Mouse (Mus musculus): ENCODE measurements around the gene Hmg20b. TPM values are rescaled to one million over a fixed set of nuclear protein-coding genes. Genes with fewer than 3 reads are reported as not detected.

Hmg20b gene
- total RNA-seq, 2 experiments from 2014 or later = 26.8 to 41.9 TPM

DNA sequence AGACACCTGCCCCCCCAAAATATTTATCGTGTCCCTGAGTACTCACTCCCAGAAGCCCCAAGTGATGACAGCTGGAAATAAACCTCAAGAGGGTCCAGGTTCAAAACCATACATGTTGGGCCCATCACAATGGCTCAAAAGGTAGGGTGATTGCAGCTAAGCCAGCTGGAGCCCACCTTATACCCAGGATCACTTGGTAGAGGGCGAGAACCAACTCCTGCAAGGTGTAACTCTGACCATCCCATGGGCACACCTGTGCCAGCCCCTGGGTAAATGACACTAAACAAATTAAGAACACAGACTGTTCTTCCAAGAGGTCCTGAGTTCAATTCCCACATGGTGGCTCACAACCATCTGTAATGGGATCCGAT lies 28.9 kb upstream of the Hmg20b start:
- DNase-seq = no peak

GRCm38 (mm10) chr10:81378553-81379182 lies 28.4 kb upstream of the Hmg20b start:
- DNase-seq = peak; percentile 100

DNA sequence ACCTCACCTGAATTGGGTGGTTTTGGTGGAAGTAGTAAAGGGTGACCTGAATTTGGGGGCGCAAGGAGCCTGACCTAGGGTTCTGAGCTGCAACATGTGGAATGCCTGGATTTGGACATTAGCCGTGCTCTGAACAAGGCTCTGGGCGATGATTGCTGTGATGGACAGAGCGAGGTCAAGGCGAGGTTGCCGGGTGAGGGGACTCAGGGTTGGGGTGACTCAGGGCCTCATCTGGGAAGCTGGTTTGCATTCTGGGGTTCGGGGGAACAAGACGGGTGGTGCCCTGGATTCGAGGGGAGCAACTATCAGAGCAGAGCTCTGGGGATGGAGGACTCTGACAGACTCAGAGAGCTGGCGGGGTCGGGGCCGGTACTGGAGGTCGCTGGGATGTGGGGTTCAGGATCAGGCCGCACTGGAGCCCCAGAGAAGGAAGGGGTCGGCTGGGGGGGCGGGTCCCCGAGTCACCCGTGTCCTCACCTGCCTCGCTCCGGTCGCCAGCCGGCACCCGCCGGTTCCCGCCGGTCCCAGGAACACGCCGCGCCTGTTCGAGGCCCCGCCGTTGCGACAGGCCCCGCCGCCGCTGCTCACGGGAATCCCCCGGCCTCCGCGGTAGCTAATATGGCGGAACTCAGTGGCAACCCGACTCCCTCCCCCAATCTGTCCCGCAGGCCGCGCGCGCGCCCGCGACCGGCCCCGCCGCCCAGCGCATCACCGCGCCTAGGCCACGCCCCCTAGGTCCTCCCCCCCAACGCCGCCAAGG lies 27.7 kb upstream of the Hmg20b start, which contains the start of gene Fzr1:
Gene Fzr1 (minus strand): TSS at position 724 of the 760 bp plus-strand sequence.
- DNase-seq = no peak

GRCm38 (mm10) chr10:81377362-81377664 lies 27.0 kb upstream of the Hmg20b start:
- DNase-seq = no peak

- DNase-seq = no peak
Observed at GRCm38 (mm10) chr10:81376561-81377361, 26.5 kb upstream of the Hmg20b start.

GRCm38 (mm10) chr10:81375322-81375721 lies 25.0 kb upstream of the Hmg20b start:
- DNase-seq = no peak

DNA sequence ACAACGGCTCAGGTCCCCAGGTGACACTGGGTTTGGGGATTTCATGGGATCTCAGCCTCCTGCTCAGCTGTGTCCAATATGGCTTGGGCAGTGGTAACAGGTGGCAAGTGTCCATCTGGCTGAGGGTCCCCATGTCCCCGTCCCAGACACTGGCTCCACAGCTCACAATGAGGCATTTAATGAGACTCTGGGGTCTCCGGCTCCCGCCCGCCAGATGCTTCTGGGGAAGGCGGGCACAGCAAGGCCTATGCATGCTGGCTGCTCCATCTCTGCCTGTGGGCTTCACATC lies 16.9 kb upstream of the Hmg20b start:
- no peak for DNase-seq

DNA sequence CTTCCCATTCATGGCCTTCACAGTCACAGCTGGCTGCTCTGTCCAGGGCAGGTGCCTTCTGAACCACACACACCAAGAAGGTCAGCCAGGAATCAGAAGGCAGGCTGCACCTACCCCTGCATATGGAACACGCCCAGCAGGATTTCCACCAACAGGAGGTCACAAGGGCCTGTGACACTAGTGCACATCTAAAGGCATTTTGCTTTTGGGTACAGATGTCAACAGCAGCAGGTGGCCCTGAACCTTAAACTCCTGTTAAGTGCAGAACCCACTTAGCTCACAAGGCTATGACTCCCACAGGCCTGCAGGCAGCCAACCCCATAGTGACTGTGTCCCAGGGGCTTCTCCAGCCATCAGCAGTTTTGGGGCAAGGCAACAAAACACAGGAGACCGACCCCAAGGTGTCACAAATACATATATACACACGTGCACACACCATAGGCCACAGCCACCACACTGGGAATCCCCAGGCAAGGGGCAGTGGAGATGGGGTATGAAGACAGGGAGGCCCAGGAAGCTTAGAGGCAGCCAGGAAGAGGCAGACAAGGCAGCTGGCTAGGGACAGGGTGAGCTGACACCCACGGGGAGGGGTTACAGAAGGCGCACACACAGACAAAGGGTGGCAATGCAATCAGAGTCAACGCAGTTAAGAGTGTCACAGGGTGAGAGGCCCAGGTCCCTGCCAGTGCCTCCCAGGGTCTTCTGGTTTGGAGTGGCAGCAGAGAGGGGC lies 16.4 kb upstream of the Hmg20b start:
- no peak for DNase-seq

- no peak for DNase-seq
Observed at GRCm38 (mm10) chr10:81365672-81366476, 15.6 kb upstream of the Hmg20b start, which contains the start of gene 4930404N11Rik. Gene 4930404N11Rik (minus strand): TSS chr10:81365816.

DNA sequence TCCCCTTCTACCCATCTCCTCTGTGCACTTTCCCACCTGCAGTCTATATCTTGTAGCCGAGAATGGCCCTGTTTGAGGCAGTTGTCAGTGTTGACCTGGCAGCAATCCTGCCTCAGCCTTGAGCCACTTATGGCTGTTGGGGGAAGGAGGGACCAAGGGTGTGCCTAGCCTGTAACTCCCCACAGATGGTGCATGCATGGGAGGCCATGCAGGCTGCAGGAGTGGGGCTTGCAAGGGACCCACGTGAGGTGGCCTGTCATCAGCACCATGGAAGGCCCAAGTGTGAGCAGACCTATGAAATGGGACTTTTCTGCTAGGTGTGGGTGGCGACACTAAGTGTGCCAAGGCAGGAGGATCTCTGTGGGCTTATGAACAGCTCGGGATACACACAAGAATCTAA lies 14.8 kb upstream of the Hmg20b start:
- DNase-seq = no peak

DNA sequence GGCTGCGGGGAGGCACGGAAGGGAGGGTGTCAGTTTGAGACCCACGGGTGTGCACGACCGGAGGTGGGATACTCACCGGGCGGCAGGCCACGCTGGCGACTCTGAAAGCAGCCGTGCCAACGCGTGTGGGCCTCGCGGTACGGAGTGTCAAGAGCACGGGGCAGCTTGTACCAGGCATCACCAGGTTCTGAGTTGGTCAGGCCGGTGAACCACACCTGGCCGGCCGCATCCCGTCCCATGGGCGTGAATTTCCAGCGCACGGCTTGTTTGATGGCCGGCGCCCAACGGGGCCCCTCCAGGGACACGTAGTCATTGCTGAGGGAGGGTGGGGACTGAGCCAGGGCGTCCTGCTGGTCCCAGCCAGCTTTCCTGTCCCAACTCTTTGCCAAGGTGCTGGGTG lies 14.4 kb upstream of the Hmg20b start:
- DNase-seq = peak; percentile 49

- no peak for DNase-seq
Observed at GRCm38 (mm10) chr10:81363436-81364346, 13.4 kb upstream of the Hmg20b start.

DNA sequence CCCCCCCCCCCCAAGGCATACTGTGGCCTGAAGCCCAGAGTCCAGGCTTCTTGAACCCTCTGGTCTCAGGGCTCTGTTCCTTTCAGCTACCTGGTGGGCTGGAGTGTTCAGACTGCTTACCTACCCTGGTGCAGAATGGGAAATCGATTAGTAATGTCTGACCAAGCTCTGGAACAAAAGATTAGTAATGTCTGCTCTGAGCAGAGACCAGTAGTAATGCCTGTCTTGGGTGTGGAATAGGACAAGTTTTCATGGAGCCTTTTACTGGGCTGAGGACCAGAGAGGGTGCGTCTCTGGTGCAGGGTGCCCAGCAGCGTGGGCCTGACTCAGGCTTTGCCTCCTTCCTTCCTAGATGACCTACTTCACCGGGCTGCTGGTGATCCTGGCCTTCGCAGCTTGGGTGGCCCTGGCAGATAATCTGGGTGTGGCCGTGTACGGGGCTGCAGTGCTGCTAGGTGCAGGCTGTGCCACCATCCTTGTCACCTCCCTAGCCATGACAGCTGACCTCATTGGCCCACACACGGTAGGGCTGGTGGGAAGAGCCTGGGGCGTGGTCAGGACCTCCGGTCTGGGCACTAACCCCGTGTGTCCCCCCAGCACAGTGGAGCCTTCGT lies 12.2 kb upstream of the Hmg20b start:
- no peak for DNase-seq

DNA sequence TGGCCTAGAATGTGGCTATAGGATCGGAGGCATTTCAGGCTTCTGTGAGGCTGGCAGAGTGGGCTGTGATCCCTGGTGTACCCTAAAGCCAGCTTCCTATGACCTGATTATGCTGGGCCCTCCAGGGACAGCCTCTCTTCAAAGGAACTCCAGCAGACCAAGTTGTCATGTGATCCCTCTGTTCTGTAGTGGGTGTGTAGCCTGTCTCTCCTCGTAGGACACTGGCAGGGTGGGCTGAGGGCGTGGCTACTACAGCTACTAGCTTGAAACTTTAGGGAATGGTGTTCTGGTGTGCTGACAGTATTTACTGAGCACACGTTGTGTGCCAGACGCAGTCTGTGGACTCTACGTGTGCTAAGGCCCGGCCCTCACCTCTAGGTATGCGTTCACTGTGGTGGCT lies 10.4 kb upstream of the Hmg20b start:
- no peak for DNase-seq

- no peak for DNase-seq
Observed at GRCm38 (mm10) chr10:81358841-81359240, 8.6 kb upstream of the Hmg20b start.

- DNase-seq = no peak
Observed at GRCm38 (mm10) chr10:81358209-81358608, 7.9 kb upstream of the Hmg20b start.

DNA sequence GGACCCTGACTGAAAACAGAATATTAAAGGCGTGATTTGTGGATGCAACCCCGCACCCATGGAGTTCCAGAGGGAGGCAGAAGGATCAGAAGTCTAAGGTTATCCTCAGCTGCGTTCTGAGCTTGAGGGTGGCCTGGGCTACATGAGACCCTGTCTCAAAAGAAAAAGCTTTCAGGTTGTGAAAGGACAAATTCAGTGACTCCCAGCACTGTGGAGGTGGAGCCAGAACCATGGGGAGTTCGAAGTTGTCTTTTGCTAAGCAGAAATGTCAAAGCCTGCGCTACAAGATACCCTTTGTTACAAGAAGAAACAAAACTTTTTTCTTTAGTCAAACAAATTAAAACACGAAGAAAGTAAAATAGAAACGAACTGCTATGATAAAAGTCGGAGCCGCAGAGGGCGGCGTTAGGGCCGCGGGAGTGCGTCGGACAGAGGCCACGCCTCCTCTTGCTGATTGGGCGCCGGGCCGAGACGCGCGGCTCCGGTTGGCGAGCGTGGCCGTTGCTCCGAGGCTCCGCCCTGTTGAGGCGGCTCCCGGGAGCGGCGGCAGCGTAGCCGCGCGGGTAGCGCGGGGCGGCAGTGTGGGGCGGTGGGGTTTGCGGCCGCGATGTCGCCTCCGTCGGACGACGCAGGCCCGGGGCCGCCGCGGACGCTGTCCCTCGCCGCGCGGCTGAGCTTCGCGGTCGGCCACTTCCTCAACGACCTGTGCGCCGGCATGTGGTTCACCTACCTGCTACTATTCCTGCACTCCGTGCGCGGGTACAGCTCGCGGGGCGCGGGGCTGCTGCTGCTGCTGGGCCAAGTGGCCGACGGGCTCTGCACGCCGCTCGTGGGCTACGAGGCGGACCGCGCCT lies 6.9 kb upstream of the Hmg20b start, which contains the start of gene Mfsd12:
Gene Mfsd12 (plus strand): TSS at position 501 of the 854 bp plus-strand sequence.
- DNase-seq = peak; percentile 95

DNA sequence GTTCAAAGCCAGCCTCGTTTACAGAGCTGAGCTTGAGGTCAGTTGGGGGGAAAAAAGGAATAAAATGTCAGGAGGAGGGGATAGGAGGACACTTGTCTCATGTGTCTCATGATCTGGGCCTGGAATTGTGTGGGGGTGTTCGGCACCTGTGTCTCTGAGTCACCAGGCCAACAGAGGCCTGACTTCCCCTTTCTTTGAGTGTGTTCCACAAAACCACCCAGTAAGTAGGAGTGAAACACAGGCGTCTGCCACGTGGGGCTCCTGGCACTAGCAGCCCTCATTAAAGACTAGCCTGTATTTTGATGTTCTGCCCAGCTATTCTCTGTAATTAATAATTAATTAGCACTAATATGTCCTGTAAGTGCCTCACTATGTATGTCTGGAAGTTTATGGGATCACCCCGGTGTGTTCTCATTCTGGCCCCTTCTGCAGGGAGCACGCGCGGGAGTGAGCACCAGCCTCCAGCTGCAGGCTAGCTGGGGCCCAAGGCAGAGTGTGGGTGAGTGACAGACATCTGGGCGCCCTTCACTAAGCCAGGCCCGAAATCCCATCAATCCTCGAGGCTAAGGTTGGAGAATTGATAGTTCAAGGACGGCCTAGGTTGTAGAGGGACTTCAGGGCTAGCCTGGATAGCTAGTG lies 6.2 kb upstream of the Hmg20b start:
- DNase-seq = no peak

DNA sequence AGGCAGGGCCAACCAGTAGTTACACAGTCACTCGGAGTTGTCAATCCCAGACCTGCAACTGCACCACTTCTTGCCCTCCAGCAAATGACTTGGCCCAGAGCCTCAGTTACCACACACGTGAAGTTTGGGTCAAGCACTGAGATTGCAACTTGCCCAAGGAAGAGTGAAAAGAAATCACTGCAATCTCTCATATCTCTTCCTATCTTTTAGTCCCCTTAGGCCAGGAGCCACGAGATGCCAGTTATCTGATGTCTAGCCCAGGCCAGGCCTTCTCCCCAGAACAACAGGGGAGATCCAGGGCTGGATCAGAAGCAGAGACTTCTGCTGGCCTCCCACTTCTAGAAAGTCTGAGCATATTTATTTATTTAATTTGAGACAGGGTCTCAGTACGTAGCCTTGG lies 5.3 kb upstream of the Hmg20b start:
- DNase-seq = no peak

Measured in gastrocnemius, postnatal 10 days (tissue).